Mouse (Mus musculus) Patski (cell line): Measurements from ENCODE around the gene Exd2. TPM values are rescaled to one million over a fixed set of nuclear protein-coding genes. Genes with fewer than 3 reads are reported as not detected.
A peak's percentile ranks its signal among the peaks of the same experiment; 100 is the strongest.
"Not testable (repeated sequence)": the region's sequence is repeated elsewhere in the genome, so short reads cannot be mapped to it uniquely, and the experiment has no call there.

Source experiments
- ATAC-seq: fragments of 100-300 bp; one replicate; pipeline ENCODE4 v1.8.0; 2021
- CTCF ChIA-PET: fragments of 350-600 bp; sonication (Branson Sonifier 250); formaldehyde crosslinking; loops from one replicate; lab custom pipeline; 2022; ENCODE audit warnings: inconsistent platforms; lab: Charles Lee
- POLR2A ChIA-PET: fragments of 350-600 bp; sonication (Branson Sonifier 250); formaldehyde crosslinking; loops from one replicate; lab custom pipeline; 2022; ENCODE audit warnings: antibody characterized with exemption, inconsistent platforms; lab: Charles Lee
- DNase-seq: peaks from one replicate; pipeline ENCODE4 v3.0.0-alpha.2; 2011; ENCODE audit warnings: low read depth, low spot score
- H3K27me3 ChIP-seq: fragments of 371-371 bp; one replicate; pipeline ENCODE4 v1.5.1; 2021
- CTCF ChIP-seq: fragments of 100-300 bp; IDR thresholded peaks from one replicate; pipeline ENCODE4 v1.5.1; 2021
- in situ Hi-C: fragments of 300-500 bp; cut with MboI; formaldehyde crosslinking; loops from 3 replicates; pipeline ENCODE4 v1.11.1; 2018; ENCODE audit warnings: low pct_unique_long_range_greater_than_20kb, mixed read lengths
- polyA plus RNA-seq: library from polyadenylated mRNA; unstranded; gene quantifications from one replicate; pipeline ENCODE4 v1.2.3, GENCODE M21; 2021

The Exd2 gene
- polyA plus RNA-seq, 1 experiment from 2014 or later = 17.1 TPM

DNA sequence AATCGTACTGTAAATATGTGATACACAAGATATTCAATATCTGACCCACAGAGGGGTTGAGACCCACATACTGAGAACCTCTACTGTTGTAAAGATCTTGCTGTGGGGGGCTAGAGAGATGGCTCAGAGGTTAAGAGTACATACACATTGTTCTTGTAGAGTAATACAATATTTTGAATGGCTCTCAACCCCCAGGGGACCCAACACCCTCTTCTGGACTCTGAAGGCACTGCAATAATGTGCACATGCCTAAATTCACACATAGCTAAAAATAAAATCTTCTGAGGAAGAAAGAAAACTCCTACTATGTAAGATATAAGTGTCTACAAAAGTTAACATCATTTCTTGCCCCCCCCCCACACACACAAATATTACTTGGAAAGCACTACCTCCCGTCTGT, 21.9 kb upstream of the Exd2 start:
- peak; percentile 56 for TF ChIP-seq CTCF
- ChIA-PET CTCF (no interaction called here), POLR2A (no interaction called here)
- in situ Hi-C loops = no loop called here
- no peak for DNase-seq
- H3K27me3 ChIP-seq = peaks cover 21% of the 10 kb centered on the region
- ATAC-seq = no peak

DNA sequence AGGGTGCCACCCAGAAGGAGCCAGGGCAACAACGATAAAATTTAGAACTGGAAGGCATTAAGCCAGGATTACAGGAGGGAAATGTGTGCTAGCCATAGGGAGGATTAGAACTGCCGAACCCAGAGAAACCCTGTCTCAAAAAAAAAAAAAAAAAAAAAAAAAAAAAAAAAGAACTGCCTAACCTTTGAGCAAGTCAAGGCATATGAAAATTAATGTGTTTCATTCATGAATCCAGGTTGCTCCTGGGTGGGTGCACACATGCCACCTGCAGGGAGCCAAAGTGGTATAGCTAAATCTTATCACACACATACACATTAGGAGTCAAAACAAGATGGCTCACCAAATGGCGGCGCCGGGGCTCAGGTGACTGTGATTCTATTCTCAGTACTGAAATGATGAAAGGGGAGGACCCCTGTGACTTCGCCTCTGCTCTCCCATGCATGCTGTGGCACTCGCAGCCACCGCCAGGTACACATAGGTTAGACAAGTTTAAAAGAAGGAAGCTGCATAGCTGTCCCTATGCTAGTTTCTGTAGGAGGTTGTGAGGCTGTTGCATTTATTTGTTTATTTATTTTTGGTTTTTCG, 18.3 kb upstream of the Exd2 start:
- DNase-seq (no peak), ATAC-seq (no peak)
- in situ Hi-C loops = no loop called here
- POLR2A ChIA-PET = interaction anchor here (0.6 kb wide), 1 partner anchor 18 kb away, joined by 3 read pairs; the partner anchor contains the start of gene Exd2
- peaks cover 36% of the 10 kb centered on the region for H3K27me3 ChIP-seq
- CTCF ChIA-PET = no interaction called here
- no peak for TF ChIP-seq CTCF

DNA sequence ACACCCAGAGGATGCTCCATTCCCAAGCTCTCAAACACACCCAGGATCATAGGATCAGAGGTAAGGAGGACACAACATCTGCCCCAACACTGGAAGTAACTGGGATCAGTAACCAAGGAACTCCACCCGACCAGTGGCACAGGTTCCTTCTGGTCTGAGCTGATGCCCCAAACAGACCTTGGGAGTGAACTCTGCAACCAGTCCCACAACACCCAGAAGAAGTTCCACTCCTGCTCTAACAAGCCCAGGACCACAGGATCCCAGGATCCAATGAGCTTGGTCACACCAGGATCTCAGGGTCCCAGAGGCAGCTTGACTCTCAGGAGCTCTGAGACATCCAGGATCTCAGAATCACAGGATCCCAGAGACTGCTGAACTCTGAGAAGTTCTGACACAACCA, 9.4 kb upstream of the Exd2 start:
- in situ Hi-C loops = no loop called here
- CTCF ChIA-PET = no interaction called here
- ATAC-seq (no peak), DNase-seq (no peak)
- no peak for TF ChIP-seq CTCF
- H3K27me3 ChIP-seq = peaks cover 18% of the 10 kb centered on the region
- POLR2A ChIA-PET = no interaction called here

DNA sequence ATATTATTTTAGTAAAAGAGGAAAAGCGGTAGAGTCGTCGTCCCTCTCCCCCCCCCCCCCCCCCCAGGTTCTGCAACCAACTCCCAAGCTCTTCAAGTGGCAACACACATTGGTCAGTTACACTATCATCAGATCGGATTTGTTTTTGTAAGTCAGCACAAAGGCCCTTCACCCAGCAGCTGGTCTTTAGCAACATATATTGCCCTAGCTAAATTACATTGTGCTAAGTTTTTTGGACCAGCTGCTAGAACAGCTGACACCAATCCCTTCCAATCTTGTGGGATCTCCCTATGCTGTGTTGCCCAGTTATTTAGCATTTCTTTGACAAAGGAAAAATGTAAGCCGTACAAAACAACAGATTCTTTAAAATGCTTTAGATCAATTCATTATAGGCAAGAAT, 4.9 kb upstream of the Exd2 start:
- DNase-seq (no peak), ATAC-seq (no peak)
- CTCF ChIA-PET = no interaction called here
- TF ChIP-seq CTCF = no peak
- POLR2A ChIA-PET = no interaction called here
- in situ Hi-C loops = no loop called here
- peaks cover 6% of the 10 kb centered on the region for H3K27me3 ChIP-seq

DNA sequence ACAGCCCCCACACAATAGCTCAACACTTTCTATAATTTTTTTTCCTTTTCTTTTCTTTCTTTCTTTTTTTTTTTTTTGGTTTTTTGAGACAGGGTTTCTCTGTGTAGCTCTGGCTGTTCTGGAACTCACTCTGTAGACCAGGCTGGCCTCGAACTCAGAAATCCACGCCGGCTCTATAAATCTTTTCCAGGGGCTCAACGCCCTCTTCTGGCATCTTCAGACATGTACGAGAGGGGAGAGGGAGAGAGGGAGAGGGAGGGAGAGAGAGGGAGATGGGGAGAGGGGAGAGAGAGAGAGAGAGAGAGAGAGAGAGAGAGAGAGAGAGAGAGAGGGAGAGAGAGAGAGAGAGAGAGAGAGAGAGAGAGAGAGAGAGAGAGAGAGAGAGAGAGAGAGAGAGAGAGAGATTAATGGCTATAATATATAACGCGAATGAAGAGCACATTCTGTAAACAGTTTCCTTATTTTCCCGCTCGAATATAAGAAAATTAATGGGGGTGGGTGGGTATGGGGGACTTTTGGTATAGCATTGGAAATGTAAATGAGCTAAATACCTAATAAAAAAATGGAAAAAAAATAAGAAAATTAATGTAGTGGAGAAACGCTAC, 501 bp upstream of the Exd2 start:
- in situ Hi-C loops, CTCF ChIA-PET: not testable (repeated sequence)

DNA sequence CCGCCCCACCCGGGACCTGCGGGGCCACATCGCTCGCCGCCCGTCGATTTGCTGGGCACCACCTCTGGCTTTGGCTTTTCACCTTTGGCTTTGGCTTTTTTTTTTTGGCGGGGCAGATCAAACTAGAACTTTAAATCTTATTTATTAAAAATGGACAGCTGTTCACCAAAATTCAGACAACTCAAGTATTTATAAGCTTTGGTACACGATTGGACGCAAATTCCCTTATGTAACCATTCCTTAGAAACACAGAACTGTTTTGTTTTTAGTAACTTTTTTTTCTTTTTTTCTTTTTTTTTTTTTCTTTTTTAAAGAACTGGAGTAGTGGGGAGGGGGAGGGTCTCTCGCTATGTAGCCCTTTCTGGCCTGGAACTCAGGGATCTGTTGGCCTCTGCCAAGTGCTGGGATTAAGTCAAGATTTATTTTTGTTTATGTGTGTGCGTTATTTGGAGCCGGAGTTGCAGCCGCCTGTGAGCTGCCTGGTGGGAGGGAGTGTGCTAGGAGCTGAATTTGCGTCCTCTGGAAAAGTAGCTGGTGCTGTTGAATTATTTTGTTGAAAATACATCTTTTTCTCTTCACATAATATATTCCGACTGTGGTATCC, 873 bp downstream of the Exd2 start:
- DNase-seq = no peak
- CTCF ChIA-PET = interaction anchor here (1.0 to 1.5 kb wide), 2 partner anchors 30 to 33 kb away, joined by 3 to 4 read pairs; no protein-coding TSS in a partner anchor
- TF ChIP-seq CTCF = no peak
- H3K27me3 ChIP-seq = no peaks in the 10 kb centered on the region
- POLR2A ChIA-PET = interaction anchor here (0.6 to 1.8 kb wide), 4 partner anchors 12 to 1222 kb away, joined by 3 to 4 read pairs (median 3); no protein-coding TSS in a partner anchor
- in situ Hi-C loops = no loop called here
- no peak for ATAC-seq

More for the DNA sequence above, 501 bp upstream of the Exd2 start:
- not testable (repeated sequence) for DNase-seq, ATAC-seq, H3K27me3 ChIP-seq
- POLR2A ChIA-PET = interaction anchor here (0.5 to 1.8 kb wide), 5 partner anchors 14 to 62 kb away, joined by 3 read pairs; no protein-coding TSS in a partner anchor

DNA sequence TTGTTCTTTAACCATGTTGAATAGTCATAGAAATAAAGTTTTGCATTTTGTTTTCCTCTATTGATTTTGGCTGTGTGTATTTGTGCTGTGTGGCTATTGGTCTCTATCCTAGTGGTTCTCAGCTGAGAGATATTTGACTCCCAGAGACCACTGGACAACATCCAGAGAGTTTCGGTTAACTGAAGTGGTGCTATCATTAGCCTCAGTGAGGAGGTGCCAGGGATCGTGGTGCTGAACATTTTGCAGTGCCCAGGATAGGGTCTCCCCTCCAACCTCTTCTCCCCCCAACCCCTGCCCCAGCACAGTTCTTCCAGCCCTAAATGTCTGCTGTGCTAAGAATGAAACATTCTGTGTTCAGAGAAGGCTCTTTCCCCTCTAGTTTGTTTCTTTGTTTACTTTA, 7.3 kb downstream of the Exd2 start:
- no peak for TF ChIP-seq CTCF
- ChIA-PET CTCF (no interaction called here), POLR2A (interaction anchor here (0.6 to 0.7 kb wide), 3 partner anchors 221 to 1100 kb away, joined by 3 to 7 read pairs (median 7); no protein-coding TSS in a partner anchor)
- in situ Hi-C loops = no loop called here
- DNase-seq = no peak
- no peaks in the 10 kb centered on the region for H3K27me3 ChIP-seq
- no peak for ATAC-seq

DNA sequence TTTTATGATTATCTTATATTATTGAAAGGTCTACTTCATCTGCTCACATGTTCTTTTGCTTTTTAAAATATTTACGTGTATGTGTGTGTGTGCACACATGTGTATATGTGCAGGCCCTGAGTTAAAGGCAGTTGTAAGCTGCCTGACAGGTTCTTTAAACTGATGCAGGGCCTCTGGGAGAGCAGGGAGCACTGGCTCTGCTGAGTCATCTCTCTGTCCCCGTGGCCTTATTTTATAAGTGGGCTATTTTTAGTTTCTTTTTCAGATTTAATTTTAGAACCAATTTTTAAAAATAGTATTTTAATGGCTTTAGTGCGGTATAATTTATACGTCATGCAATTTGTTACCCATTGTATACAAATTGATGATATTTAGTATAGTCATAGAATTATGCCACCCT, 9.0 kb downstream of the Exd2 start:
- CTCF ChIA-PET = no interaction called here
- TF ChIP-seq CTCF = no peak
- in situ Hi-C loops = no loop called here
- no peak for DNase-seq
- no peaks in the 10 kb centered on the region for H3K27me3 ChIP-seq
- POLR2A ChIA-PET = no interaction called here
- ATAC-seq = no peak

DNA sequence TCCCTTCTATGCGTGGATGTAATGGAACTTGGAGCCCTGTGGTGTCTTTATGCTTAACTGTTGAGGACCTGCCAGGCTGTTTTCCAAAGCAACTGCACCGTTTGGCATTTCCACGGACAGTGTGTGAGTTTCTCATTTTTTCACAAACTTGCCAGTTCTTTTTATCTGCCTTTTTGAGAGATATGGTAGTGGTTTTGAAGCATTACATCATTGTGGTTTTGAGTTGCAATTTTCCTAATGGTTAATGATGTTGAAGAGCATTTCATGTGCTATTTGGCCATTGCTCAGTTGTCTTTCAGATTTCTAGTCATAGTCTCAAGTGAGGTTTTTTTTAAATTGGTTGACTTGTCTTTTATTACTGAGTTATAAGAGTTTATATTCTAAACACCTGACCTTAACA, 10.8 kb downstream of the Exd2 start:
- POLR2A ChIA-PET = no interaction called here
- TF ChIP-seq CTCF = no peak
- CTCF ChIA-PET = no interaction called here
- H3K27me3 ChIP-seq = no peaks in the 10 kb centered on the region
- no peak for ATAC-seq
- in situ Hi-C loops = no loop called here
- DNase-seq = no peak

DNA sequence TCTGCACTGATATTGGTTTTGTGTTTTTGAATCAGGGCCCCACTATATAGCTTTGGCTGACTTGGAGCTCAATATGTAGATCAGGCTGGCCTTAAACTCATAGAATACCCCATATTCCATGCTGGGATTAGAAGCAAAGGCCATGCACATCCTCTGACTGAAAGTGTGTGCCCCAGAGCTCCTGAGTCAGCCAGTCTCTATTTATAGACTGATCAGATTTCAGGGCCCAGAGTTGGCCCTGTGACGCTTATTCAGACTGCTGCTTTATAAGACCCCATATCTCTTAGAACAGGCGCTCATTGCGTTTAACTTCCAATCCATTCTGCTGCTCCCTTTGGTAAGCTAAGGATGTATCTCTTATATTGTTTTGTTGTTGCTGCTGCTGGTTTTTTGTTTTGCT, 17.1 kb downstream of the Exd2 start:
- no peaks in the 10 kb centered on the region for H3K27me3 ChIP-seq
- POLR2A ChIA-PET = interaction anchor here (1.2 kb wide), 1 partner anchor 16 kb away, joined by 3 read pairs; no protein-coding TSS in a partner anchor
- DNase-seq (no peak), ATAC-seq (no peak)
- in situ Hi-C loops = no loop called here
- TF ChIP-seq CTCF = no peak
- CTCF ChIA-PET = no interaction called here

DNA sequence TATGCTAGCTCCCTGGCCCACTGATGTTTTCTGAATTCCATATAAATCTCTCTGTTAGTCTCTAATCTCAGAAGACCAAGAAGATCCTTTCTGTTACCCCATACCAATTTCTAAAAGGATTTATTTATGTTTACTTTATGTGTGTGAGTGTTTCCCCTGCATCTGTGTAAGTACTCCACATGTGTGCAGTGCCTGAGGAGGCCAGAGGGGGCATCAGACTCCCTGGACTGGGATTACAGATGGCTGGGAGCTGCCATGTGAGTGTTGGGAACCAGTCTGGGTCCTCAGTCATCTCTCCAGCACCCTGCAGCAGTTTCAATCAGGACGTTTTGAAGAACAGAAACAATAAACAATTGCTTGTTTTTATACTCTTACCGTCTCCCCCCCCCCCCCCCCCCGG, 20.5 kb downstream of the Exd2 start:
- ATAC-seq (no peak), DNase-seq (no peak)
- ChIA-PET POLR2A (no interaction called here), CTCF (no interaction called here)
- in situ Hi-C loops = no loop called here
- peak; percentile 16 for TF ChIP-seq CTCF
- no peaks in the 10 kb centered on the region for H3K27me3 ChIP-seq
